Mouse (Mus musculus) testis, postnatal 10 days (tissue): ENCODE results near the gene Gm20388.

Experiments used
- DNase-seq: peaks from one replicate; pipeline ENCODE4 v3.0.0; 2021; ENCODE audit warnings: low spot score

The Gm20388 gene

DNA sequence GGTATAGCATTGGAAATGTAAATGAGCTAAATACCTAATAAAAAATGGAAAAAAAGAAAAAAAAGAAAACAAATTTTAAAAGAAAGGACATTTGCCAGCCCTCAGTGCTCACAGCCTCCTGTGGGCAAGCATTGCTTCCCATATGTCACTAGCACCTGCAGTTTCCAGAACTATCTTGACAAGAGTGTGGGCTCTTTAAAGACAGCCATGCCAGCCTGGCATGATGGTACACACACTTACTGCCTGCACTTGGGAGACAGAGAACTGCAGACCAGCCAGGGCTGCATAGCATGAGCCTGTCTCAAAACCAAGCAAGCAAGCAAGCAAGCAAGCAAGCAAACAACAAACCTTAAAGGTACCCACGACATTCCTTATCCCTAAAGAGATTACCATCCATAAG lies 1994.8 kb downstream of the Gm20388 start:
- DNase-seq: no peak

DNA sequence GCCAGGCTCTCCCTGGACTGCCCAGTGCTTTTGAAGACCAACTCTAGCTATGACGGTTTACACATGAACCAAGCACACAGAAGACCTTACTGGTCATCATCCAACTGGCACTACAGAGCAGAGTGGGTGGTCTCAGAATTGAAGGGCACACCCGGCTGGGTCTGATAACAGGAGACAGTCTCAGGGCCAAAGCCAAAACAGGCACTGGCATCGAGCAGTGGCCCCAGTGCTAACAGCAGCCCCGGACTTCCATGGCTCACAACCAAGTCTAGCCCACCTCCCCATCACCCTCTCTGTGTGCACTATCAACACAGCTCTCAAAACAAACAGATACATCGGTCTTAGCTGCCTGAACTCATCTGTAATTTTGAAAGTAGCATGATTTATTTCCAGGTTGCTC lies 1995.2 kb downstream of the Gm20388 start:
- DNase-seq: no peak

- peak; percentile 62 for DNase-seq
These were observed 1996.2 kb downstream of the Gm20388 start for GRCm38 (mm10) chr8:121906542-121907512.

- DNase-seq: peak; percentile 100
These were observed 1997.1 kb downstream of the Gm20388 start, which contains the start of gene Slc7a5 for GRCm38 (mm10) chr8:121907587-121908248. TSS of gene Slc7a5 (minus strand) at chr8:121907694.

DNA sequence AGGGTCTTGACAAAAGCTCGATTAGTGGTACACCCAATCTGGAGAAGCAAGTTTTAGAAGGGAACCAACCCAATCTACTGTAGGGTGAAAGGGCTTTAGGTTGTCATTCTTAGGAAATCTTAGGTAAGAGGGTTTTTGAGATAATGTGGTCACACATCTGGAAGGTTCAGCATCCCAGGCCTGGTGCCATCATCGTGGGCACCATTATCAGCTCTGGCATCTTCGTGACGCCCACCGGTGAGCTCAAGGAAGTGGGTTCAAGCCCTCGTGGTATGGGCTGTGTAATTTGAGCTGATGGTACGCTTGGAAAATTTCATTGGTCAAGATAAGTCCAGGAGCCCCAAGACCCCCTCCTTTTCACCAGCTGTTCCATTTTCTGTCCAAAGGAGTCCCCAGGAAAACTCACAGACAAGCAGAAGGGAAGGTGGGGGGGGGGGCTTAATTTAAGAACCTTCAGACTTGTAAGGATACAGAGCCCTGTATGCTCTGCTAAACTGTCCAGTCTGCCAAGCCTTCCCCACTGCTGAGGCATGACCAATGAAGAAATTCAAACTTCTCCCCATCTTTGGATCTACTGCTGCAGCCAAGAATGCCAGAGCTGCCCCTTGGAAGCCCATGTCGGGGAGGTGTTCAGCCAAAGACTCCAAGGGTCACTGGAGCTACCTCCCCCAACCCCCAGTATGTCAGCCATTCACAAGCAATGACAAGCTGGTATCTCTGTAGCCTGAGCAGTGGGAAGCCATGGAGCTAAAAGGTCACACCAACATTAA lies 1997.9 kb downstream of the Gm20388 start:
- DNase-seq: no peak

GRCm38 (mm10) chr8:121909148-121909541 lies 1998.5 kb downstream of the Gm20388 start:
- DNase-seq: no peak

DNA sequence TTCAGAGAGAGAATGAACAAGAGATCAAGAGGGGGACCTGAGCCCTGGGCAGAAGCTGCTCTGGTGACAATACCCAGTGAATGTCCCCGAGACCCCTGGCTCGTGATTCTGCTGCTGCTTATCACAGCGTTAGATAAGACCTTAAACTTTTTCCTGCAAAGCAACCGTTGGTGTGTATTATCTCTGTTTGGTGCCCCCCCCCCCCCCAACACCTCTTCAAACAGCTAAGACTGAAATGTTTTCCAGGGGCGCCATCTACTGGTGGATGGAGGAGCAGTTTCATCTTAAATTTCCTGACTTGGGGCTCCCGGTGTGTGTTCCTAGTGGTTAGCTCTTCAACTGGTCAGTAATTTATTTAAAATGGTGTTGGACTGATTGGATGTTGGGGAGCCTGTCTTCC lies 1999.0 kb downstream of the Gm20388 start:
- DNase-seq: peak; percentile 89

- DNase-seq: no peak
These were observed 2000.8 kb downstream of the Gm20388 start for GRCm38 (mm10) chr8:121911400-121911799.

DNA sequence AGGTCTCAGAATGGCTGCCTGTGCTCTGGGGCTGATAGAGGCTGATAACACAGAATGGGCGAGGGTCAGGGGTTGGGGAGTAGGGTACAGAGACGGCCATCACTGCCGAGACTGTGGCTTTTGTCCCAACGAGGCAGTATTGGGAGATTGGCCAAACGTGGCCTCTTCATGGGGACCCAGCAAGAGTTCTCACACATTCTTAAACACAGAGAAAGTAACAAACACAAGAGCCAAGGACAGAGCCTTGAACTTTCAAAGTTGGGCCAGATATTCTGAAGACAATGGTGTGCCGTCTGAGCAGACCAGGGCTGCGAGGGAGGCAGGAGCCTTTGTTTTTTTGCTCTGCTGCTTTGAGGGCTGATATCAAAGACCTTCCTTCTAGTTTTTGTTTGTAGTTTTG lies 2001.3 kb downstream of the Gm20388 start:
- no peak for DNase-seq

DNA sequence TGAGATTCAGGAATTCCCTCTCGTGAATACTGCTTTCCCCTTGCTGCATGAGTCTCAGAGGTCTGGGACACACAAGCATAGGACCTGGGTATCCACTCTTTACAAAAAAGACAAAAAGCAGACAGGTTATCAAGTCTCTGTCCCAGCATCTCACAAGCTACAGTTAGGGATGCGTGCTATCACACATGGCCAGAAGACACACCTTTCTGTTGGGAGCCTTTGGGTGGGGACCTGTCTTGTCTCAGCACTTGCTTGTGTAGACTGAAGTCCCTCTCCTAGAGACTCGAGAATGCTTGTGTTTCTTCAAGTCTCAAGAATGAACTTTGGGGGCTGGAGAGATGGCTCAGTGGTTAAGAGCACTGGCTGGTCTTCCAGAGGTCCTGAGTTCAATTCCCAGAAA lies 2002.2 kb downstream of the Gm20388 start:
- no peak for DNase-seq

- no peak for DNase-seq
These were observed 2002.7 kb downstream of the Gm20388 start for GRCm38 (mm10) chr8:121913378-121913777.

- no peak for DNase-seq
These were observed 2008.5 kb downstream of the Gm20388 start for GRCm38 (mm10) chr8:121919158-121919557.

- DNase-seq: no peak
These were observed 2009.1 kb downstream of the Gm20388 start for GRCm38 (mm10) chr8:121919731-121920130.

GRCm38 (mm10) chr8:121921582-121921981 lies 2010.9 kb downstream of the Gm20388 start:
- no peak for DNase-seq

DNA sequence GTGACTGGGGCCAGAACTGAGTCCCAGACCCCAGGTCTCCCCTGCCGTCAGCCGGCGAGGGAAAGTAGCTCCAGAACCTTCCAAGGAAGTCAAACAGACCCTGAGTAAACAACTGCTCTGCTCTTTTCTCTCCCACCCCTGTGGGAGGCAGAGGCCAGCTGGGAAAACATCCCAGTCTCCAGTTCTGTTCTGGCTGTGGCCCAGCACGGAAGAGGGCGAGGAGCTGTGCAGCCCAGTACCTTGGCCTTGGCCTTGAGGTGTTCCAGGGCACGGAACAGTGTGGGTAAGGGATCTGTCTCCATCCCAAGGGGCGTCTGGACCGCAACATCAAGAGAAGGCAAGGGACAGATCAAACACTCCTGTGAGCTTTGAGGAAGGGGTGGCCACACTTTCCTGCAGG lies 2011.5 kb downstream of the Gm20388 start:
- peak; percentile 88 for DNase-seq

- no peak for DNase-seq
These were observed 2014.0 kb downstream of the Gm20388 start for GRCm38 (mm10) chr8:121924681-121925080.

GRCm38 (mm10) chr8:121925624-121926023 lies 2015.0 kb downstream of the Gm20388 start:
- DNase-seq: peak; percentile 92

DNA sequence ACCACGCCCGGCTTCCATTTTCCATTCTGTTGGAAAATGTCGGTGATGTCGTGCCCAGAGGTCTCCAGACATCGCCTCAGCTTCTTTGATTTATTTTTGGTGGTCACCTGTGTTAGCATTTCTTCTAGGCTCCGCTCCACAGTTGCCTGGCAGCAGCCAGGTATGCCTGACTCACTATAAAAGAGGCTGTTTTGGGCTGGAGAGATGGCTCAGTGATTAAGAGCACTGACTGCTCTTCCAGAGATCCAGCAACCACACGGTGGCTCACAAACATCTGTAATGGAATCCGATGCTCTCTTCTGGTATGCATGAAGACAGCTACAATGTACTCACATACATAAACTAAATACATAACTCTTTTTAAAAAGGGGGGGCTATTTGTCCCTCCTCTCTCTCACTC lies 2015.6 kb downstream of the Gm20388 start:
- DNase-seq: no peak

DNA sequence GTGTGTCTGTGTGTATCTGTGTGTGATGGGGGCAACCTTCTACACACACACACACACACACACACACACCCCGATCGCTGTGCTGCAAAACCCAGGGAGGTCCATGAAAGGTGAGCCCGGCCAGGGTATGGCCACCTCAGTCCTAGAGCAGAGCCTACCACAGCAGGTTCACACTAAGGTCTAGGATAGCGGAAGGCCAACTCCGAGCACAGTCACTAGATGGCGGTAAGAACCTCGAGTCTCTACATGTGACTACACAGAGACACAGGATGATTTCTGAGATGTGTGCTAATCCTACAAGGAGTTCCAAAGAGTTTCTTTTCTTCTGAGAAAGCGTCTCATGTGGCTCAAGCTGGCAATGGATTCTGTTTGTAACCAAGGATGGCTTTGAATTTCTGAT lies 2016.7 kb downstream of the Gm20388 start:
- DNase-seq: peak; percentile 81

GRCm38 (mm10) chr8:121930047-121930446 lies 2019.4 kb downstream of the Gm20388 start:
- no peak for DNase-seq

GRCm38 (mm10) chr8:121931571-121931970 lies 2020.9 kb downstream of the Gm20388 start:
- DNase-seq: no peak

DNA sequence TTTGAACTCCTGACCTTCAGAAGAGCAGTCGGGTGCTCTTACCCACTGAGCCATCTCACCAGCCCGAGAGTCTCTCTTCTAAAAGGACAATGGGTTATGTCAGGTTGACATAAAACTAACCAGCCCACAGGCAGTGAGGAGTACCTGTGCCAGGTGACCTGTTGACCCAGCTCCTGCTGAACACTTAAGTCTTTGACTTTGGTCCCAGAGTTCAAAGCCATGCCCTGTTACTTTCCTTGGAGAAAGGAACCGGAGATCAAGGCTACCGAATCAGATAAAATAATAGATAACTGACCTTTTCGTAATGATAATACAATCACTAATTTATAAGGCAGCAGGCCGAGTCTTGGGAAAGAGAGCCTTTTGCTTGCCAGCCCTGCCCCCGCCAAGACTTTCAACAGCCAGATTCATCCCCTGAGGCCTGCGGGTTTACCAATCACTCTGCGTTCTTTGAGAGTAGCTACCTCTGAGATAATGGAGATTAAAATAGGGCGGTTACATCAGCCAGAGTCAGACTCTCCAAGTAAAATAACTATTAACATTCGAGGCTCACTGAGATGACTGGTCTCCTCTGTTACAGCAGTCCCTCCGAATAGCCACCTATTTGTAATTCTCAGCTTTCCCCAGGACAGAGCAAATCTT lies 2021.5 kb downstream of the Gm20388 start:
- DNase-seq: no peak
